Mouse (Mus musculus) ES-E14 (cell line): ENCODE results near the gene Serp1. TPM values are rescaled to one million over a fixed set of nuclear protein-coding genes. Genes with fewer than 3 reads are reported as not detected.

Experiments
- DNase-seq: peaks from one replicate; pipeline ENCODE4 v3.0.0-alpha.2; 2013; ENCODE audit warnings: low read depth, low spot score
- H3K27ac ChIP-seq: 2 replicates; pipeline ENCODE4 v1.5.1; 2012; ENCODE audit warnings: low read depth, mild to moderate bottlenecking, low read length, moderate library complexity, mixed read lengths; ENCODE audit not compliant: poor library complexity, insufficient read depth, severe bottlenecking
- H3K36me3 ChIP-seq: 2 replicates; pipeline ENCODE4 v1.6.1; 2012; ENCODE audit warnings: mild to moderate bottlenecking, low read length, moderate library complexity, mixed read lengths; ENCODE audit not compliant: control insufficient read depth, poor library complexity, insufficient read depth, severe bottlenecking
- H3K4me1 ChIP-seq, 2 experiments: fragments of 150-350 bp in 1 of 2; sonication (generic) in 1 of 2; 2 replicates each; pipeline ENCODE4 v1.6.1; 2012; ENCODE audit warnings: low read length in 2 of 2, mild to moderate bottlenecking in 1 of 2, mixed read lengths in 1 of 2; ENCODE audit not compliant: control insufficient read depth in 2 of 2, insufficient read depth in 2 of 2, poor library complexity in 1 of 2
- H3K4me3 ChIP-seq, 2 experiments: fragments of 150-350 bp in 1 of 2; sonication (generic) in 1 of 2; 2 replicates each; pipeline ENCODE4 v1.5.1; 2012; ENCODE audit warnings: low read length in 2 of 2, low read depth in 1 of 2, mild to moderate bottlenecking in 1 of 2, mixed read lengths in 1 of 2; ENCODE audit not compliant: insufficient read depth in 1 of 2, poor library complexity in 1 of 2, severe bottlenecking in 1 of 2
- H3K9ac ChIP-seq: 2 replicates; pipeline ENCODE4 v1.6.1; 2012; ENCODE audit warnings: low read depth, mild to moderate bottlenecking, low read length, mixed read lengths; ENCODE audit not compliant: poor library complexity, insufficient read depth, severe bottlenecking
- H3K9me3 ChIP-seq: fragments of 150-350 bp; sonication (generic); 2 replicates; pipeline ENCODE4 v1.6.1; 2012; ENCODE audit warnings: low read depth, mild to moderate bottlenecking, low read length; ENCODE audit not compliant: control insufficient read depth, insufficient read depth
- CHD2 ChIP-seq: IDR thresholded peaks from 2 replicates; pipeline ENCODE4 v1.6.1; 2014; ENCODE audit warnings: mild to moderate bottlenecking, low read depth, low read length, inconsistent platforms
- HCFC1 ChIP-seq: IDR thresholded peaks from 2 replicates; pipeline ENCODE4 v1.6.1; 2012; ENCODE audit warnings: low read length, inconsistent platforms, borderline replicate concordance; ENCODE audit not compliant: insufficient read depth
- MAFK ChIP-seq: IDR thresholded peaks from 2 replicates; pipeline ENCODE4 v1.6.1; 2014; ENCODE audit warnings: mild to moderate bottlenecking, low read depth, low read length, inconsistent platforms; ENCODE audit not compliant: insufficient read depth
- ZC3H11A ChIP-seq: IDR thresholded peaks from 2 replicates; pipeline ENCODE4 v1.6.1; 2012; ENCODE audit warnings: low read depth, mild to moderate bottlenecking, inconsistent platforms, low read length, borderline replicate concordance
- ZNF384 ChIP-seq: IDR thresholded peaks from 2 replicates; pipeline ENCODE4 v1.6.1; 2012; ENCODE audit warnings: low read depth, low read length, inconsistent platforms
- in situ Hi-C, 2 experiments: fragments of 600-800 bp; cut with MboI; formaldehyde crosslinking; loops; one replicate each; pipeline ENCODE4 v1.15.1; 2025; ENCODE audit warnings: low sequenced_read_pairs in 2 of 2, inconsistent platforms in 1 of 2; ENCODE audit not compliant: unreplicated experiment in 2 of 2
- total RNA-seq: library from RNA; depleted of rRNA; stranded (reverse); fragments of 300-350 nt; gene quantifications from 2 replicates; pipeline ENCODE4 v1.2.3, GENCODE M21; 2012

Serp1 gene
- total RNA-seq, 1 experiment, result 41.8 TPM

GRCm38 (mm10) chr3:58552001-58552811, 26.5 kb upstream of the Serp1 start:
- H3K4me1 ChIP-seq, result peaks cover 0 to 11% of the 10 kb centered on the region in 2 experiments; a peak in 2 of 4 replicates
- no peak overlapping the region for H3K9ac ChIP-seq
- TF ChIP-seq ZNF384, result no peak
- no peak for TF ChIP-seq ZC3H11A
- no peak for TF ChIP-seq CHD2
- no peak for TF ChIP-seq HCFC1
- TF ChIP-seq MAFK, result no peak
- peaks cover 29% of the 10 kb centered on the region for H3K36me3 ChIP-seq
- H3K9me3 ChIP-seq, result no peaks in the 10 kb centered on the region
- H3K27ac ChIP-seq, result no peak overlapping the region
- in situ Hi-C loops, result no loop called here
- no peak for DNase-seq
- H3K4me3 ChIP-seq, result no peak overlapping the region

DNA sequence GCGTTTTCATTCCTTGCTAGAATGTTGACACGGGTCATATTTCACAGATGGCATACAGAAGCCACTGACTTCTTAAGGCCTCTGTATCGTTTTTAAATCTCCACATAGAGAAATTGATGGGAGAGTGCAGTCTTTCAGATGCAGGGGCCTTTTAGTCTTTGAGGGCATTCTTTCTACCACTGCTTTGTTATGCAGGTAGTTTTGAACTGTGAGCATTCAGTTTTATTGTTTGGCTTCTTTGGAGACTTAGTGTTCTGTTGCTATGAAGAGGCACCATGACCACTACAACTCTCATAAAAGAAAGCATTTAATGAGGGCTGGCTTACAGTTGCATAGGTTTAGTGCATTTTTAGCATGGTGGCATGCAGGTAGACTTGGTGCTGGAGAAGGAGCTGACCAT, 10.9 kb upstream of the Serp1 start:
- no peaks in the 10 kb centered on the region; a peak in 1 of 4 replicates for H3K4me1 ChIP-seq
- no peak for TF ChIP-seq ZC3H11A
- TF ChIP-seq ZNF384, result no peak
- TF ChIP-seq HCFC1, result no peak
- TF ChIP-seq MAFK, result no peak
- TF ChIP-seq CHD2, result no peak
- no peak overlapping the region for H3K9ac ChIP-seq
- peaks cover 11% of the 10 kb centered on the region for H3K36me3 ChIP-seq
- in situ Hi-C loops, result no loop called here
- no peak overlapping the region for H3K27ac ChIP-seq
- H3K9me3 ChIP-seq, result no peaks in the 10 kb centered on the region
- H3K4me3 ChIP-seq, result no peak overlapping the region
- DNase-seq, result no peak

GRCm38 (mm10) chr3:58526408-58526737, 681 bp upstream of the Serp1 start:
- in situ Hi-C loops, result no loop called here
- DNase-seq, result no peak
- Histone ChIP-seq H3K36me3 (peaks cover 7% of the 10 kb centered on the region), H3K4me3 (peak overlapping the region; percentile 86 to 92), H3K4me1 (peaks cover 0 to 6% of the 10 kb centered on the region in 2 experiments; a peak in 2 of 4 replicates), H3K9ac (peak overlapping the region; percentile 96; the same call in 1 of the 2 replicates), H3K27ac (no peak overlapping the region), H3K9me3 (no peaks in the 10 kb centered on the region)
- TF ChIP-seq ZNF384 (no peak), HCFC1 (no peak), CHD2 (no peak), MAFK (no peak), ZC3H11A (no peak)

- in situ Hi-C loops, result no loop called here
- Histone ChIP-seq H3K36me3 (peaks cover 8% of the 10 kb centered on the region), H3K9ac (peak overlapping the region; percentile 96), H3K9me3 (no peaks in the 10 kb centered on the region), H3K4me3 (peak overlapping the region; percentile 86 to 92), H3K4me1 (peaks cover 0 to 6% of the 10 kb centered on the region in 2 experiments; a peak in 3 of 4 replicates), H3K27ac (peak overlapping the region; percentile 90)
- TF ChIP-seq ZC3H11A, result no peak
- TF ChIP-seq HCFC1, result peak; percentile 27; the same call in 1 of the 2 replicates
- no peak for DNase-seq
These were observed 526 bp downstream of the Serp1 start for GRCm38 (mm10) chr3:58525166-58525565.

DNA sequence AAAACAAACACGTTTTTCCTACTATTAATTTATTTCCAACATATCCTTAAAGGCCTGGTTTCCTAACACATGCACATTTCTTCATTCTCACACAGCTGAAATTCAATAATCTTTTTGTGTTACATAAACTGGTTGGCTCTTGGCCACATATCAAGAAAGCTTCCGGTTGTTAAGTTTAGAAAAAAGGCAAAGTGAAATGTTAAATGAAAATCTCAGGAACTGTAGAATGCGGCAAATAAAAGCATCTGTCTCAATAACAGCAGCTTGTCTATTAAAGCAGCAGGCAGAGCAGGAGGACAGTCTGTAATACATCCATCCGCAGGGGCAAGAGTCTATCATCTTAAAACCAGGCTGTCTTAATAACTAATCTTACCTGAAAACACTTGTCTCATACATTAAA, 1.4 kb downstream of the Serp1 start:
- DNase-seq, result no peak
- H3K4me3 ChIP-seq, result peak overlapping the region; percentile 86 to 92; a peak in 3 of 4 replicates
- peaks cover 0 to 6% of the 10 kb centered on the region in 2 experiments; a peak in 3 of 4 replicates for H3K4me1 ChIP-seq
- no peak overlapping the region for H3K27ac ChIP-seq
- in situ Hi-C loops, result no loop called here
- H3K9me3 ChIP-seq, result no peaks in the 10 kb centered on the region
- peak overlapping the region; percentile 4; the same call in 1 of the 2 replicates for H3K9ac ChIP-seq
- TF ChIP-seq ZC3H11A (no peak), HCFC1 (no peak), CHD2 (no peak), MAFK (no peak), ZNF384 (no peak)
- peaks cover 8% of the 10 kb centered on the region for H3K36me3 ChIP-seq
